Mouse (Mus musculus): ENCODE measurements at regions not wholly inside any gene's neighbourhood (a gene's known extent, or its start where the extent isn't known, plus 50 kb on each side); places are given as distances from the start of the nearest gene placed in this dataset.

GRCm38 (mm10) chr5:28919296-28920063, 276.3 kb upstream of the Rnf32 start:
- DNase-seq (ENCODE audit: extremely low spot score, low read depth, low spot score), result no peak

- DNase-seq (ENCODE audit: extremely low spot score, low read depth, low spot score), result no peak
Observed at GRCm38 (mm10) chr5:28904500-28904899, 291.3 kb upstream of the Rnf32 start.

GRCm38 (mm10) chr5:28903805-28904320, 291.9 kb upstream of the Rnf32 start:
- DNase-seq (ENCODE audit: extremely low spot score, low read depth, low spot score), result no peak

- no peak for DNase-seq (ENCODE audit: extremely low spot score, low read depth, low spot score)
Observed at GRCm38 (mm10) chr5:28892703-28893249, 303.0 kb upstream of the Rnf32 start.

GRCm38 (mm10) chr5:28891988-28892387, 303.8 kb upstream of the Rnf32 start:
- no peak for DNase-seq (ENCODE audit: extremely low spot score, low read depth, low spot score)

- DNase-seq (ENCODE audit: extremely low spot score, low read depth, low spot score), result no peak
Observed at GRCm38 (mm10) chr5:28884746-28885365, 310.9 kb upstream of the Rnf32 start.

GRCm38 (mm10) chr5:28876199-28876598, 319.6 kb upstream of the Rnf32 start:
- DNase-seq (ENCODE audit: extremely low spot score, low read depth, low spot score), result no peak

GRCm38 (mm10) chr5:28873600-28874265, 322.1 kb upstream of the Rnf32 start:
- no peak for DNase-seq (ENCODE audit: extremely low spot score, low read depth, low spot score)

- no peak for DNase-seq (ENCODE audit: extremely low spot score, low read depth, low spot score)
Observed at GRCm38 (mm10) chr5:28859604-28860371, 336.0 kb upstream of the Rnf32 start.

- DNase-seq (ENCODE audit: extremely low spot score, low read depth, low spot score), result no peak
Observed at GRCm38 (mm10) chr5:28838141-28838925, 357.5 kb upstream of the Rnf32 start.

- DNase-seq (ENCODE audit: extremely low spot score, low read depth, low spot score), result no peak
Observed at GRCm38 (mm10) chr5:28819091-28819490, 352.0 kb upstream of the Shh start.

GRCm38 (mm10) chr5:28807950-28808349, 340.9 kb upstream of the Shh start:
- DNase-seq (ENCODE audit: extremely low spot score, low read depth, low spot score), result no peak

GRCm38 (mm10) chr5:28799464-28799863, 332.4 kb upstream of the Shh start:
- DNase-seq (ENCODE audit: extremely low spot score, low read depth, low spot score), result no peak

GRCm38 (mm10) chr5:28798361-28798760, 331.3 kb upstream of the Shh start:
- no peak for DNase-seq (ENCODE audit: extremely low spot score, low read depth, low spot score)

- no peak for DNase-seq (ENCODE audit: extremely low spot score, low read depth, low spot score)
Observed at GRCm38 (mm10) chr5:28795130-28795758, 328.2 kb upstream of the Shh start.

GRCm38 (mm10) chr5:28793781-28794180, 326.7 kb upstream of the Shh start:
- DNase-seq (ENCODE audit: extremely low spot score, low read depth, low spot score), result no peak

- DNase-seq (ENCODE audit: extremely low spot score, low read depth, low spot score), result no peak
Observed at GRCm38 (mm10) chr5:28785347-28786060, 318.4 kb upstream of the Shh start.

GRCm38 (mm10) chr5:28784339-28784966, 317.4 kb upstream of the Shh start:
- DNase-seq (ENCODE audit: extremely low spot score, low read depth, low spot score), result no peak

All from hindlimb bud, embryonic 11.5 days (tissue).